In genomic region chr2:106866303-106866702, GRCm38 (mm10) we compare ENCODE assay signal across 27 mouse cellular contexts.
A peak's percentile ranks its signal among the peaks of the same experiment; 100 is the strongest.
DNase-seq lines count a peak whose midpoint lies in the region; ATAC-seq lines count a peak whose summit lies in the region.
"Had no signal": no experiment of that assay in that cellular context is flagged by ENCODE, and none has a peak within 500 bp of the region (broad histone marks: within the 10 kb centered on the region; RNA-seq: fewer than 3 reads in every experiment).

No protein-coding gene starts in this region.

- no peaks in the 10 kb centered on the region for H3K9me3 ChIP-seq in embryonic facial prominence, embryonic 14.5 days (ENCODE audit: control insufficient read depth, low read length)
- H3K9me3 ChIP-seq in embryonic facial prominence, embryonic 10.5 days = no peaks in the 10 kb centered on the region
- H3K9me3 ChIP-seq in kidney, embryonic 14.5 days (ENCODE audit: control insufficient read depth, low read length) = no peaks in the 10 kb centered on the region
- no peaks in the 10 kb centered on the region for H3K9me3 ChIP-seq in lung, embryonic 15.5 days
- H3K9me3 ChIP-seq: embryonic facial prominence, embryonic 12.5 days; heart, embryonic 12.5 days; hindbrain, embryonic 13.5 days; limb, embryonic 12.5 days; liver, embryonic 13.5 days; midbrain, embryonic 12.5 days; neural tube, embryonic 12.5 days had no signal

- WGBS in embryonic facial prominence, embryonic 14.5 days = 49% methylated on average over 5 of the region's 5 CpGs
- whole genome bisulfite sequencing in embryonic facial prominence, embryonic 10.5 days = 53% methylated on average over 5 of the region's 5 CpGs
- WGBS in kidney, embryonic 14.5 days = 41% methylated on average over 5 of the region's 5 CpGs
- 39% methylated on average over 5 of the region's 5 CpGs for WGBS in lung, embryonic 15.5 days

- peak; percentile 77 for ATAC-seq in embryonic facial prominence, embryonic 14.5 days (ENCODE audit: low read depth)
- peak; percentile 33; the same call in 1 of the 2 replicates for ATAC-seq in kidney, embryonic 14.5 days (ENCODE audit: low FRiP score, low TSS enrichment)
- ATAC-seq in lung, embryonic 15.5 days (ENCODE audit: borderline replicate concordance, extremely low read depth, low FRiP score, low TSS enrichment) = peak; percentile 70
- ATAC-seq: forebrain, embryonic 14.5 days had no signal

- intact Hi-C loops in left cerebral cortex, postnatal 10 days (cut with DNase I) = no loop called here

- no peak overlapping the region for H3K4me3 ChIP-seq in embryonic facial prominence, embryonic 14.5 days (ENCODE audit: low read depth, low read length)
- no peak overlapping the region for H3K4me3 ChIP-seq in embryonic facial prominence, embryonic 10.5 days
- H3K4me3 ChIP-seq in kidney, embryonic 14.5 days (ENCODE audit: low read length) = no peak overlapping the region
- no peak overlapping the region for H3K4me3 ChIP-seq in lung, embryonic 15.5 days
- H3K4me3 ChIP-seq: embryonic facial prominence, embryonic 12.5 days; erythroblast, embryonic 14.5 days; heart, embryonic 12.5 days; hindbrain, embryonic 13.5 days; limb, embryonic 12.5 days; liver, embryonic 13.5 days; midbrain, embryonic 12.5 days; neural tube, embryonic 12.5 days had no signal

- peak; percentile 70 for DNase-seq in embryonic facial prominence, embryonic 14.5 days (ENCODE audit: low spot score)
- DNase-seq in embryonic facial prominence, embryonic 10.5 days (ENCODE audit: low spot score) = no peak
- DNase-seq in kidney, adult 18-20 months = no peak
- no peak for DNase-seq in lung, postnatal 25 days (ENCODE audit: low spot score)
- peak; percentile 57 for DNase-seq in R1 (ENCODE audit: low read depth, low spot score)
- no peak for DNase-seq in left cerebral cortex, postnatal 10 days (ENCODE audit: extremely low spot score in 1 of 2, low spot score in 2 of 2)
- DNase-seq: adrenal gland, adult 2 months; cerebellum, adult 11 months; cerebellum, adult 9-11 months; gastrocnemius, postnatal 10 days; heart, postnatal 14 days; kidney, adult 9 months; liver, embryonic 13.5 days; lung, adult 2 months; right cerebral cortex, postnatal 14 days; spleen, adult 18-20 months; thymus, postnatal 14 days had no signal

- H3K36me3 ChIP-seq in embryonic facial prominence, embryonic 14.5 days (ENCODE audit: control insufficient read depth, insufficient read depth, low read length) = peaks cover 17% of the 10 kb centered on the region; the same call in 1 of the 2 replicates
- H3K36me3 ChIP-seq in embryonic facial prominence, embryonic 10.5 days (replicated peaks) = peaks cover 32% of the 10 kb centered on the region
- H3K36me3 ChIP-seq in kidney, embryonic 14.5 days (ENCODE audit: control insufficient read depth, insufficient read depth, low read length) = no peaks in the 10 kb centered on the region
- H3K36me3 ChIP-seq in lung, embryonic 15.5 days = no peaks in the 10 kb centered on the region
- H3K36me3 ChIP-seq: liver, embryonic 13.5 days had no signal

- H3K27ac ChIP-seq in embryonic facial prominence, embryonic 14.5 days (replicated peaks; ENCODE audit: low read depth, low read length) = peak overlapping the region; percentile 18; the same call in 1 of the 2 replicates
- no peak overlapping the region for H3K27ac ChIP-seq in embryonic facial prominence, embryonic 10.5 days (replicated peaks)
- H3K27ac ChIP-seq in kidney, embryonic 14.5 days (ENCODE audit: low read depth, low read length) = peak overlapping the region; percentile 30; the same call in 1 of the 2 replicates
- H3K27ac ChIP-seq in lung, embryonic 15.5 days = peak overlapping the region; percentile 17; the same call in 1 of the 2 replicates
- H3K27ac ChIP-seq: embryonic facial prominence, embryonic 12.5 days; hindbrain, embryonic 13.5 days; limb, embryonic 12.5 days; liver, embryonic 13.5 days; midbrain, embryonic 12.5 days; neural tube, embryonic 12.5 days had no signal

- H3K4me2 ChIP-seq in embryonic facial prominence, embryonic 14.5 days (ENCODE audit: low read depth, low read length) = no peak overlapping the region
- no peak overlapping the region for H3K4me2 ChIP-seq in kidney, embryonic 14.5 days (replicated peaks; ENCODE audit: low read depth, low read length)
- H3K4me2 ChIP-seq in lung, embryonic 15.5 days = no peak overlapping the region
- H3K4me2 ChIP-seq: embryonic facial prominence, embryonic 12.5 days; heart, embryonic 12.5 days; hindbrain, embryonic 13.5 days; limb, embryonic 12.5 days; liver, embryonic 13.5 days; midbrain, embryonic 12.5 days; neural tube, embryonic 12.5 days had no signal

- H3K27me3 ChIP-seq in embryonic facial prominence, embryonic 14.5 days (replicated peaks; ENCODE audit: control insufficient read depth, insufficient read depth, low read length) = no peaks in the 10 kb centered on the region
- H3K27me3 ChIP-seq in embryonic facial prominence, embryonic 10.5 days (replicated peaks; ENCODE audit: low read depth, poor library complexity, severe bottlenecking) = 0 out of 2 replicates have a peak, but pooled peaks cover 4% of the 10 kb centered on the region
- H3K27me3 ChIP-seq in kidney, embryonic 14.5 days (ENCODE audit: control insufficient read depth, insufficient read depth, low read length) = no peaks in the 10 kb centered on the region
- no peaks in the 10 kb centered on the region for H3K27me3 ChIP-seq in lung, embryonic 15.5 days
- H3K27me3 ChIP-seq: embryonic facial prominence, embryonic 12.5 days; heart, embryonic 12.5 days; limb, embryonic 12.5 days; liver, embryonic 13.5 days; midbrain, embryonic 12.5 days; neural tube, embryonic 12.5 days had no signal

- peaks cover 10% of the 10 kb centered on the region; the same call in 1 of the 2 replicates for H3K4me1 ChIP-seq in embryonic facial prominence, embryonic 14.5 days (ENCODE audit: control insufficient read depth, insufficient read depth, low read length)
- H3K4me1 ChIP-seq in embryonic facial prominence, embryonic 10.5 days = peaks cover 36% of the 10 kb centered on the region
- peaks cover 19% of the 10 kb centered on the region for H3K4me1 ChIP-seq in kidney, embryonic 14.5 days (ENCODE audit: control insufficient read depth, insufficient read depth, low read length)
- H3K4me1 ChIP-seq in lung, embryonic 15.5 days = peaks cover 37% of the 10 kb centered on the region
- H3K4me1 ChIP-seq: liver, embryonic 13.5 days had no signal

- no peak overlapping the region for H3K9ac ChIP-seq in embryonic facial prominence, embryonic 14.5 days (ENCODE audit: low read depth, low read length)
- no peak overlapping the region for H3K9ac ChIP-seq in kidney, embryonic 14.5 days (ENCODE audit: low read depth, low read length)
- H3K9ac ChIP-seq in lung, embryonic 15.5 days = no peak overlapping the region
- H3K9ac ChIP-seq: embryonic facial prominence, embryonic 12.5 days; heart, embryonic 12.5 days; hindbrain, embryonic 13.5 days; limb, embryonic 12.5 days; liver, embryonic 13.5 days; midbrain, embryonic 12.5 days; neural tube, embryonic 12.5 days had no signal

Comparison
In these comparisons a context has a peak if more than half of its experiments do, and no peak if none do; other contexts are left out.
1. DNase-seq: peak in embryonic facial prominence, embryonic 14.5 days (single experiment) and R1 (single experiment); none in embryonic facial prominence, embryonic 10.5 days (single experiment), kidney, adult 18-20 months (single experiment), lung, postnatal 25 days (single experiment) and left cerebral cortex, postnatal 10 days (0 of 2).
2. Peak in every context shown above with its lines, with median percentiles within 50 percentile points of each other: ATAC-seq.